14 mouse cellular contexts compared by ENCODE assay signal in genomic region chr8:128473456-128474239, GRCm38 (mm10).
A peak's percentile ranks its signal among the peaks of the same experiment; 100 is the strongest.
DNase-seq lines count a peak whose midpoint lies in the region; ATAC-seq and TF ChIP-seq lines count a peak whose summit lies in the region.
"Had no signal": no experiment of that assay in that cellular context is flagged by ENCODE, and none has a peak within 500 bp of the region (broad histone marks: within the 10 kb centered on the region; RNA-seq: fewer than 3 reads in every experiment).

No protein-coding gene starts in this region.

- H3K4me2 ChIP-seq in intestine, embryonic 14.5 days (ENCODE audit: low read length), result no peak overlapping the region
- no peak overlapping the region for H3K4me2 ChIP-seq in liver, embryonic 14.5 days (ENCODE audit: low read depth)
- H3K4me2 ChIP-seq in hindbrain, embryonic 12.5 days (replicated peaks), result no peak overlapping the region
- H3K4me2 ChIP-seq: forebrain, embryonic 15.5 days; midbrain, embryonic 12.5 days had no signal

- H3K4me3 ChIP-seq in thymus, adult 2 months (ENCODE audit: control insufficient read depth, insufficient read depth, low read length), result no peak overlapping the region
- H3K4me3 ChIP-seq in intestine, embryonic 14.5 days (ENCODE audit: low read depth, low read length), result no peak overlapping the region
- no peak overlapping the region for H3K4me3 ChIP-seq in liver, embryonic 14.5 days (ENCODE audit: insufficient read depth in 1 of 2, low read depth in 2 of 2, low read length in 2 of 2)
- no peak overlapping the region for H3K4me3 ChIP-seq in hindbrain, embryonic 12.5 days
- H3K4me3 ChIP-seq: forebrain, embryonic 15.5 days; midbrain, embryonic 12.5 days had no signal

- peak overlapping the region; percentile 25; the same call in 1 of the 2 replicates for H3K27ac ChIP-seq in thymus, adult 2 months (ENCODE audit: control insufficient read depth, insufficient read depth, low read length)
- H3K27ac ChIP-seq in intestine, embryonic 14.5 days (ENCODE audit: low read depth), result no peak overlapping the region
- H3K27ac ChIP-seq in liver, embryonic 14.5 days, result no peak overlapping the region
- no peak overlapping the region for H3K27ac ChIP-seq in hindbrain, embryonic 12.5 days
- H3K27ac ChIP-seq: forebrain, embryonic 15.5 days; midbrain, embryonic 12.5 days had no signal

- H3K9ac ChIP-seq in intestine, embryonic 14.5 days (ENCODE audit: low read length), result no peak overlapping the region
- H3K9ac ChIP-seq in liver, embryonic 14.5 days (replicated peaks), result no peak overlapping the region
- no peak overlapping the region for H3K9ac ChIP-seq in hindbrain, embryonic 12.5 days
- H3K9ac ChIP-seq: forebrain, embryonic 15.5 days; midbrain, embryonic 12.5 days had no signal

- peaks cover 5% of the 10 kb centered on the region; the same call in 1 of the 2 replicates for H3K36me3 ChIP-seq in thymus, adult 2 months (ENCODE audit: control insufficient read depth, insufficient read depth, low read length)
- peaks cover 33% of the 10 kb centered on the region for H3K36me3 ChIP-seq in intestine, embryonic 14.5 days (ENCODE audit: control insufficient read depth, insufficient read depth, low read length)
- H3K36me3 ChIP-seq in liver, embryonic 14.5 days (replicated peaks; ENCODE audit: control insufficient read depth, insufficient read depth, low read depth), result no peaks in the 10 kb centered on the region
- peaks cover 8% of the 10 kb centered on the region; the same call in 1 of the 2 replicates for H3K36me3 ChIP-seq in hindbrain, embryonic 12.5 days

- TF ChIP-seq POLR2A in thymus, adult 2 months (IDR thresholded peaks at IDR 0.05; ENCODE audit: control insufficient read depth, extremely low read depth, insufficient read depth, low read length, poor library complexity), result no peak

- WGBS in thymus, adult 2 months, result 42% methylated on average over 5 of the region's 5 CpGs
- WGBS in intestine, embryonic 14.5 days, result 65% methylated on average over 5 of the region's 5 CpGs
- WGBS in liver, embryonic 14.5 days (ENCODE audit: insufficient replicate concordance), result 51% methylated on average over 5 of the region's 5 CpGs
- WGBS in hindbrain, embryonic 12.5 days, result 80% methylated on average over 5 of the region's 5 CpGs

- no peak for DNase-seq in thymus, adult 2 months
- DNase-seq in thymus, postnatal 25 days, result no peak
- DNase-seq in intestine, embryonic 14.5 days (ENCODE audit: low spot score), result no peak
- DNase-seq in liver, embryonic 14.5 days (ENCODE audit: low read depth in 3 of 3, low spot score in 3 of 3), result no peak
- no peak for DNase-seq in lung, postnatal 25 days (ENCODE audit: low spot score)
- DNase-seq in left cerebral cortex, adult 9 months (ENCODE audit: low spot score in 2 of 2), result no peak
- DNase-seq: adrenal gland, adult 8-10 months; cerebellum, adult 9-11 months; heart, postnatal 4 days; lung, postnatal 36 days; thymus, adult 18-20 months had no signal

- no peak for TF ChIP-seq CTCF in thymus, adult 2 months (IDR thresholded peaks at IDR 0.05; ENCODE audit: borderline replicate concordance, control insufficient read depth, extremely low read depth, insufficient read depth, low read length, poor library complexity)
- no peak for TF ChIP-seq CTCF in liver, embryonic 14.5 days (IDR thresholded peaks at IDR 0.05; ENCODE audit: low read depth)

- H3K27me3 ChIP-seq in thymus, adult 2 months (ENCODE audit: control insufficient read depth, insufficient read depth, low read length), result no peaks in the 10 kb centered on the region
- H3K27me3 ChIP-seq in intestine, embryonic 14.5 days (replicated peaks; ENCODE audit: control insufficient read depth, insufficient read depth, low read length), result no peaks in the 10 kb centered on the region
- no peaks in the 10 kb centered on the region for H3K27me3 ChIP-seq in liver, embryonic 14.5 days (ENCODE audit: control insufficient read depth, insufficient read depth, low read length)
- no peaks in the 10 kb centered on the region for H3K27me3 ChIP-seq in hindbrain, embryonic 12.5 days
- H3K27me3 ChIP-seq: forebrain, embryonic 15.5 days; midbrain, embryonic 12.5 days had no signal

- H3K4me1 ChIP-seq in thymus, adult 2 months (replicated peaks; ENCODE audit: control insufficient read depth, insufficient read depth, low read length), result peaks cover 12% of the 10 kb centered on the region
- H3K4me1 ChIP-seq in intestine, embryonic 14.5 days (replicated peaks; ENCODE audit: control insufficient read depth, insufficient read depth, low read length), result no peaks in the 10 kb centered on the region
- no peaks in the 10 kb centered on the region for H3K4me1 ChIP-seq in liver, embryonic 14.5 days (replicated peaks; ENCODE audit: control insufficient read depth in 2 of 2, insufficient read depth in 2 of 2, low read length in 1 of 2)
- no peaks in the 10 kb centered on the region for H3K4me1 ChIP-seq in hindbrain, embryonic 12.5 days

- H3K9me3 ChIP-seq in intestine, embryonic 14.5 days (ENCODE audit: control insufficient read depth, low read length), result no peaks in the 10 kb centered on the region
- no peaks in the 10 kb centered on the region for H3K9me3 ChIP-seq in liver, embryonic 14.5 days (ENCODE audit: control insufficient read depth, low read length)
- no peaks in the 10 kb centered on the region for H3K9me3 ChIP-seq in hindbrain, embryonic 12.5 days (replicated peaks)
- H3K9me3 ChIP-seq: forebrain, embryonic 15.5 days; midbrain, embryonic 12.5 days had no signal

- ATAC-seq in intestine, embryonic 14.5 days (replicated peaks; ENCODE audit: low FRiP score, low TSS enrichment, low read depth), result peak; percentile 57
- ATAC-seq in liver, embryonic 14.5 days (ENCODE audit: insufficient read depth), result peak; percentile 35; the same call in 1 of the 2 replicates
- ATAC-seq in hindbrain, embryonic 12.5 days (ENCODE audit: low FRiP score), result no peak
- ATAC-seq: forebrain, embryonic 15.5 days had no signal

- no peak for TF ChIP-seq EP300 in liver, embryonic 14.5 days (IDR thresholded peaks at IDR 0.05; ENCODE audit: low read depth)
